Mouse (Mus musculus) midbrain, embryonic 13.5 days (tissue): ENCODE measurements around the gene Gm42791. TPM values are rescaled to one million over a fixed set of nuclear protein-coding genes. Genes with fewer than 3 reads are reported as not detected.
A peak's percentile ranks its signal among the peaks of the same experiment; 100 is the strongest.

Experiments used
- ATAC-seq: fragments of 200-750 bp; cut with Nextera tagmentation; 2 replicates; pipeline ENCODE4 v1.8.0; 2017; ENCODE audit warnings: mild to moderate bottlenecking, moderate TSS enrichment, moderate library complexity
- H3K27ac ChIP-seq: fragments of 300-500 bp; sonication (generic); 2 replicates; pipeline ENCODE4 v1.5.1; 2015; ENCODE audit warnings: inconsistent platforms, mild to moderate bottlenecking, moderate library complexity
- H3K27me3 ChIP-seq: fragments of 300-500 bp; sonication (generic); 2 replicates; pipeline ENCODE4 v1.6.1; 2015; ENCODE audit warnings: mild to moderate bottlenecking, inconsistent platforms
- H3K36me3 ChIP-seq: fragments of 300-500 bp; sonication (generic); 2 replicates; pipeline ENCODE4 v1.6.1; 2015; ENCODE audit warnings: mild to moderate bottlenecking, inconsistent platforms
- H3K4me1 ChIP-seq: fragments of 300-500 bp; sonication (generic); replicated peaks from 2 replicates; pipeline ENCODE4 v1.6.1; 2015; ENCODE audit warnings: inconsistent platforms
- H3K4me2 ChIP-seq: fragments of 300-500 bp; sonication (generic); replicated peaks from 2 replicates; pipeline ENCODE4 v1.6.1; 2015; ENCODE audit warnings: moderate library complexity, mild to moderate bottlenecking, inconsistent platforms
- H3K4me3 ChIP-seq: fragments of 300-500 bp; sonication (generic); replicated peaks from 2 replicates; pipeline ENCODE4 v1.5.1; 2015; ENCODE audit warnings: mild to moderate bottlenecking, inconsistent platforms
- H3K9ac ChIP-seq: fragments of 300-500 bp; sonication (generic); replicated peaks from 2 replicates; pipeline ENCODE4 v1.6.1; 2015; ENCODE audit warnings: mild to moderate bottlenecking, inconsistent platforms
- H3K9me3 ChIP-seq: fragments of 300-500 bp; sonication (generic); 2 replicates; pipeline ENCODE4 v1.6.1; 2016; ENCODE audit warnings: mild to moderate bottlenecking, inconsistent platforms
- WGBS: fragments of 180-500 bp; shearing (Covaris S2); methylation state at CpG from one replicate; pipeline ENCODE4 v1.1.7; 2015; 5-methylcytosine and 5-hydroxymethylcytosine counted together
- polyA plus RNA-seq: library from polyadenylated mRNA; unstranded; fragments of >200 nt; fragmentation: Nextera tagmentation; extraction: Ambion mirVana; gene quantifications from 2 replicates; pipeline ENCODE4 v1.2.1, GENCODE M21; 2015

Gene Gm42791
- polyA plus RNA-seq, 1 experiment from 2014 or later = 2.0 TPM

DNA sequence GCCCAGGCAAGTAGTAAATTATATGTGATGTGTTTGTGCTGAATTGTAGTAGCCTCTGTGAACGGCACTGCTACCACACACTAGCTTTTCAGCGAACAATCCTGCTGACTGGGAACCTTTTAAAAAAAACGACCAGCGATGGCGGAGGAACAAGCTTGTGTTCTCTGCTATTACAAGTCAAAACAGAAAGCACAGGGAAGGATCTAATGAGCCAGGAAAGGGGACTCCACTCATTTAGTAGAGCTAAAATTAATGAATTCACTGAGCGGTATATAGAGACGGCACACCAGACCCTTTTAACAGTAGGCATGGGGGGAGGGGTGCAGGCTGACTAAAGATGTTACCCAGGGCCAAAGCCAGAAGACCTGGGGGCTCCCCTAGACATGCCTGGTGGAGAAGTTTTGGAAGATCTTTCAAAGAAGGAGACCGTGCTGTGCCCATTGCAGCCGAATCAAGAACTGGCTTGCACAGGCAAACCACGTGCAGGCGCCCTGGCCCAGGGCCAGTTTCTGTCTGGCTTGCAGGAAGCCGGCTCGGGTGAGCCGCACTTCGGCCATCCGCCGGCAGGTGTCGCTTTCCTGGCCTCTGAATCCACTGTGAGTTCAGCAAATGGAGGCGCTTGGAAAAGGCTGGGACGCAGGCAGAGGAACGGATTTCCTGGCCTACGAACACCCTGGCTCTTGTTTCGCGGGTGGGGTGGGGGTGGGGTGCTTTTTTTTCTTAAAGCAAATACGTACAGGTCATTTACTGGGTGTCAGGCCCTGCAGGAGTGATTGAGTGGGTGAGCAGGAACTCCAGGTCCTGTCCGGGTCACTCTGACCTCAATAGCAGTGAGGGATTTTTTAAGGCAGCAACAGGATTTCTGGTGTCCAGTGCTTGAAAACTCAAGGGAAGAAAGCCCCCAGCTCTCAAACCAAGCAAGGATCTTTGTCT, 11.7 kb upstream of the Gm42791 start:
- peak overlapping the region; percentile 30; the same call in 1 of the 2 replicates for H3K27ac ChIP-seq
- ATAC-seq = peak; percentile 89
- WGBS = 13% methylated on average over 26 of the region's 26 CpGs

DNA sequence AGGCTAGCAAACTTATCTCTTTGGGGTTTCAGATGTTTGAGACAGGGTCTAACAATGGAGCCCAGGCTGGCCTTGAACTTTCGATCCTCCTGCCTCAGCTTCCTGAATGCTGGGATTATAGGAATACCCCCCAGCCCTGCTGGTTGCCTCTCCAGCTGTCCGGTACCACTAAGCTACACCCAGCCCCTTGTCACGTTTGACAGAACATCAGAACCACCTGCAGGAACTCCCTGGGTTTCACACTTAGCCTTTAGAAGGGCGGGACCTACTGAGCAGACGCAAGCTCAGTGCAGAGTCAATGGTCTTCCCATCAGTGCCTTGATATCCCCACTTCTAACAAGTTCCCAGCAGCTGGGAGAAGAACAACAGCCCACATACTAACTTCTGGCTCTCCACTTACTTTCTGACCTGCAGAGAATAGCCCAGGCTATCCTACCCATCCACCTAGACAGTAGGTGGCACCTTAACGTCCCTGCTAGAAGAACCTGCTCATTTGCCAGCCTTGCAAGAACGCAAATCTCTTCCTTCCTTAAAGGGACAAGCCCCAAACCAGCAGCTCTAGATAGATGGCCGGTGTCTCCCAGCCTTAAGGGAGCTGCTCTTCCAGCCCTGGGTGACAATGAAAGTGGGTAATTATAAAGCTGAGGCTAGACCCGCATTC, 10.9 kb upstream of the Gm42791 start:
- Histone ChIP-seq H3K27ac (0 out of 2 replicates have a peak overlapping the region, but pooled peaks have one; percentile 30), H3K27me3 (peaks cover 6% of the 10 kb centered on the region), H3K9ac (0 out of 2 replicates have a peak overlapping the region, but pooled peaks have one; percentile 34), H3K9me3 (no peaks in the 10 kb centered on the region), H3K4me3 (peak overlapping the region; percentile 28; the same call in 1 of the 2 replicates), H3K4me2 (peak overlapping the region; percentile 53), H3K4me1 (peaks cover 7% of the 10 kb centered on the region), H3K36me3 (no peaks in the 10 kb centered on the region)
- 78% methylated on average over 9 of the region's 9 CpGs for WGBS
- 0 out of 2 replicates have a peak, but pooled peaks have one; percentile 2 for ATAC-seq

More for the DNA sequence above, 11.7 kb upstream of the Gm42791 start:
- Histone ChIP-seq H3K9me3 (no peaks in the 10 kb centered on the region), H3K4me3 (peak overlapping the region; percentile 28), H3K27me3 (peaks cover 6% of the 10 kb centered on the region), H3K4me1 (peaks cover 7% of the 10 kb centered on the region), H3K9ac (peak overlapping the region; percentile 34; the same call in 1 of the 2 replicates), H3K4me2 (peak overlapping the region; percentile 53), H3K36me3 (no peaks in the 10 kb centered on the region)

DNA sequence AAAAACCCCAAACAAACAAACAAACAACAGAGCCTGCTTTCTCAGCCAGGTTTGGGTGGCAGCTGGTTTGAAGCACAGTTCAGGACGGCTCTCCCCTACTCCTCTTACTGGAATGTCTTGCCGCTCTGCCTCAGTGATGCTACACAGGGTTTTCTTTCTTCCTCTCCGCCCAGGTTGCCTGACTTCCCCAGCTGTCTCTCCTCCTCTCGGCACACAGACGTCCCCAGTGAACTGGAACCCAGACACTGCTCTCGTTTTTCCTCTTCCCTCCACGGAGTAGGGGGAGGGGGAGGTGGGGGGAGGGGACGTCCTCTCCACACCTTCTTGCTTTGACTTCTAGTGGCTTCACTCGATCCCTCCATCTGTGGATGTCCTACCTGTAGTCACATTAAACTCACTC, 10.1 kb upstream of the Gm42791 start:
- no peak for ATAC-seq
- Histone ChIP-seq H3K36me3 (no peaks in the 10 kb centered on the region), H3K27ac (no peak overlapping the region), H3K4me2 (no peak overlapping the region), H3K9ac (no peak overlapping the region), H3K9me3 (no peaks in the 10 kb centered on the region), H3K4me3 (no peak overlapping the region), H3K27me3 (peaks cover 6% of the 10 kb centered on the region), H3K4me1 (peaks cover 7% of the 10 kb centered on the region)
- WGBS = 49% methylated on average over 9 of the region's 9 CpGs

DNA sequence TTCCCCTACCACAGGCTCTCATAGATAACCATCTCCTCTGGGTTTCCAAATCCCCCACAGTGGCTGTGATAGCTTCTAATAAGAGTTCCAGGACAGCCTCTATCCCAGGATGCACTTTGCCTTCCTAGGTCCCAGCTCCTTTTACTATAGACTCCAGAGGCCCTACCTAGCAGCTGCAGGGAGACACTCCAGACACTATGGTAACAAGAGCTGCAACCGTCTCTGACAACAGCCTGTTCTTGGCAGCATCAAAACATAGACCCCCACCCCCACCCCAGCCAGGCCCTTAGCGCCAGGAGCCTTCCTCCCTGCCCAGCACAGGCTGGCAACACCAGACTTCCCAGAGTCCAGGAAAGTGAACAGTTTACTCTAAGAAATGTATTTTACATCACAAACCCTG, 8.2 kb upstream of the Gm42791 start:
- Histone ChIP-seq H3K9ac (no peak overlapping the region), H3K4me1 (peaks cover 7% of the 10 kb centered on the region), H3K36me3 (no peaks in the 10 kb centered on the region), H3K27me3 (peaks cover 6% of the 10 kb centered on the region), H3K4me3 (no peak overlapping the region), H3K27ac (no peak overlapping the region), H3K4me2 (no peak overlapping the region), H3K9me3 (no peaks in the 10 kb centered on the region)
- WGBS = 55% methylated on average over 2 of the region's 2 CpGs
- no peak for ATAC-seq

DNA sequence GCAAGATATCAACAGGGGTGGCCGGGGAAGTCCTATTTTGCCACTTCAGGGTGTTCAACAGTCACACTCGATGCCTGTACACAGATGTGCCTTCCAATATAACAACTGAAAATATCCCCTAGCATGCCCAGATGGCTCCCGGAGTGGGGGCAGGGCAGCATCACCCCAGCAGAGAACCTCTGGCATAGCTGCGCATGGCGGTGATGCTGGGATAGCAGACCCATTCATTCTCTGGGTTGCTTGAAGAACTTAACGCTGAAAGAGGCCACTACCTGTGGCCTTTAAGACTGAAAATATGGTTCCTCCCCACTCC, 7.8 kb upstream of the Gm42791 start:
- WGBS = 83% methylated on average over 6 of the region's 6 CpGs
- Histone ChIP-seq H3K27me3 (peaks cover 6% of the 10 kb centered on the region), H3K27ac (no peak overlapping the region), H3K9me3 (no peaks in the 10 kb centered on the region), H3K4me1 (peaks cover 7% of the 10 kb centered on the region), H3K9ac (no peak overlapping the region), H3K4me2 (no peak overlapping the region), H3K36me3 (no peaks in the 10 kb centered on the region), H3K4me3 (no peak overlapping the region)
- no peak for ATAC-seq

DNA sequence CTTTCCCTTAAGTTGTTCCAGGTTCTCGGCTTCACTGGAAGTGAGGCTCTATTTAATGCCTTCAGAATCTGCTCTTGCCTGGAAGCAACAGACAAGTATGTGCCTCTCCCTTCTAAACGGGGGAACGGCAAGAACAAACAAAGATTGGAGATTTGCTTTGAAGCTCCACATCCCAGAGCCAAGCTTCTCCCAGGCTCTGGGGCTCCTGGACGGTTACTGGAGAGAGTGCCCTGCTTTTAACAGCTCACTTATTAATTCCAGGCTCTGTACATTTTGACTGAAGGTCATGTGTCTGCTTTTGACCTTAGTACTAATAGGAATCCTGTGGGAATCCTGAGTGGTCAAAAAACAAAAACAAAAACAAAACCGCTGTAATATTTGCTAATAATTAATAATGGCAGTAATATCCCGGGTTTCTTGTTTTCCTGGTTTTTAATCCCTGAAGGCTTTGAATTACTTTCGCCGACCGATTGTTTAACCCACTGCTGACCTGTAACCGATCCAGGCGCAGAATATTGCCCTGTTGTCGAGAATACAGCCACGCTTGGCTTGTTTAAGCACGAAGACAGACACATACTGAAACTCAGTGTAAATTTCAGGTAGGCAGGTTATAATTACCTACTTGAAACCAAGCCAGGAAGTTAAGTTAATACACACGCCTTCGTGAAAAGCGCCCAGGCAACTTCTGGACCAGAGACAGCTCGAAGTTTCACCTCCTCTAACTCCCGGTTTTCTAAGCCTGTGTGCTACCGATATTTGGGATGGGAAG, 7.3 kb upstream of the Gm42791 start:
- no peaks in the 10 kb centered on the region for H3K9me3 ChIP-seq
- H3K4me3 ChIP-seq = no peak overlapping the region
- no peaks in the 10 kb centered on the region for H3K36me3 ChIP-seq
- ATAC-seq = no peak
- peaks cover 6% of the 10 kb centered on the region for H3K27me3 ChIP-seq
- H3K27ac ChIP-seq = no peak overlapping the region
- no peak overlapping the region for H3K9ac ChIP-seq
- WGBS = 73% methylated on average over 20 of the region's 20 CpGs
- no peak overlapping the region for H3K4me2 ChIP-seq
- H3K4me1 ChIP-seq = peaks cover 7% of the 10 kb centered on the region

DNA sequence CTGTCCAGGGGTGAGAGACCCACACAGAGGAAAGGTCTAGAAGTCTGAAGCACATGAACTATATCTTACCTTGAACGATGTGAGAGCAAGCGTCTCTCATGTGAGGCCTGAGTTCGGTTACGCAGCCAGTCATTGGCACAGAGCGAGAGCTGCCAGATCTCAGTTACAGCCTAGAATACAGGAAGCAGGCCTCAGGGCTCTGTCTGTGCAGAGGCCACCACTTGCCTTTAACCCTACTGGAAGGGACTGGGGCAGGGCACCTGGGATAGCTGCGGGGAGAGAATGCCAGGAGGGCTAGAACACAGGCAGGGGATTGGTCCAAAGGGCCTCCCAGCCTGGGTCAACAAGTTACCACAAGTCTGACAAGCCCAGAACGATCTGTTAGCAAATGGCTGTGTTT, 4.9 kb upstream of the Gm42791 start:
- Histone ChIP-seq H3K4me3 (no peak overlapping the region), H3K36me3 (no peaks in the 10 kb centered on the region), H3K4me2 (no peak overlapping the region), H3K4me1 (peaks cover 14% of the 10 kb centered on the region), H3K27me3 (no peaks in the 10 kb centered on the region), H3K9ac (no peak overlapping the region), H3K9me3 (no peaks in the 10 kb centered on the region), H3K27ac (no peak overlapping the region)
- 92% methylated on average over 7 of the region's 7 CpGs for WGBS
- ATAC-seq = no peak

DNA sequence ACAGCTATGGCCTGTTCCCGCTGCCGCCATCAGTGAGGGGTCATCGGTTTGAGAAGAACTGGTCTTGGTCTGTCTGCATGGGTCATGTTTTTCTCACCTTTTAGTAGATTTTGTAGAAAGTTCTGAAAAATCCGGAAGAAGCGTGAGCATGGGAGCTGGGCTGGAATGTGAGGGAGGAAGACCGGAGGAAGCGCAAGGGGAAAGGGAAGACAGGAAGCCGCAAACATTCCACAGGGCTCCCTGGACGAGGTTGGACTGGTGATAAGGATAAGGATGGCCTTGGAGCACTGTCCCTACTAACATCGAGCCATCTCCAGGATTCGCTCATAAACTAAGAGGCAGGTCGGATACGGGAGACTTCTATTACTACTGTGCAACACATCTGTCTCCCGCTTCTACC, 3.6 kb upstream of the Gm42791 start:
- Histone ChIP-seq H3K4me1 (peaks cover 22% of the 10 kb centered on the region), H3K27me3 (no peaks in the 10 kb centered on the region), H3K9me3 (no peaks in the 10 kb centered on the region), H3K27ac (no peak overlapping the region), H3K36me3 (no peaks in the 10 kb centered on the region), H3K4me3 (no peak overlapping the region), H3K4me2 (no peak overlapping the region), H3K9ac (no peak overlapping the region)
- no peak for ATAC-seq
- 91% methylated on average over 14 of the region's 14 CpGs for WGBS

DNA sequence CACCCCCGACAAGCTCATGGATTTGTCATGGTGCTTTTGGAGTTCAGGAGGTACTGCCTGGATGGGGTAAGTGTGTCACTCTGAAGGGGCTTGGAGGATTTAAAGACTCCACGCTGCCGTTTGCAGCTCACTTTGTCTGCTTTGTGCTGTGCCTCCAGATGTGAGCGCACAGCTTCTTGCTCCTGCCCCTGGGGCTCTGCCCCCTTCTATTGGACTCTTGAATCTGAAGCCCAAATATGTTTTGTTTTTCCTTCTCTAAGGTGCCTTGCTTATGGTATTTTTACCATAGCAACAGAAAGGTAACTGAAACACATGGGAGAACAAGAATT, 1.7 kb upstream of the Gm42791 start:
- no peaks in the 10 kb centered on the region for H3K36me3 ChIP-seq
- H3K9ac ChIP-seq = no peak overlapping the region
- H3K4me2 ChIP-seq = no peak overlapping the region
- no peak overlapping the region for H3K4me3 ChIP-seq
- H3K27ac ChIP-seq = no peak overlapping the region
- H3K4me1 ChIP-seq = peaks cover 22% of the 10 kb centered on the region
- no peaks in the 10 kb centered on the region for H3K27me3 ChIP-seq
- 48% methylated on average over 4 of the region's 4 CpGs for WGBS
- no peaks in the 10 kb centered on the region for H3K9me3 ChIP-seq
- ATAC-seq = no peak

DNA sequence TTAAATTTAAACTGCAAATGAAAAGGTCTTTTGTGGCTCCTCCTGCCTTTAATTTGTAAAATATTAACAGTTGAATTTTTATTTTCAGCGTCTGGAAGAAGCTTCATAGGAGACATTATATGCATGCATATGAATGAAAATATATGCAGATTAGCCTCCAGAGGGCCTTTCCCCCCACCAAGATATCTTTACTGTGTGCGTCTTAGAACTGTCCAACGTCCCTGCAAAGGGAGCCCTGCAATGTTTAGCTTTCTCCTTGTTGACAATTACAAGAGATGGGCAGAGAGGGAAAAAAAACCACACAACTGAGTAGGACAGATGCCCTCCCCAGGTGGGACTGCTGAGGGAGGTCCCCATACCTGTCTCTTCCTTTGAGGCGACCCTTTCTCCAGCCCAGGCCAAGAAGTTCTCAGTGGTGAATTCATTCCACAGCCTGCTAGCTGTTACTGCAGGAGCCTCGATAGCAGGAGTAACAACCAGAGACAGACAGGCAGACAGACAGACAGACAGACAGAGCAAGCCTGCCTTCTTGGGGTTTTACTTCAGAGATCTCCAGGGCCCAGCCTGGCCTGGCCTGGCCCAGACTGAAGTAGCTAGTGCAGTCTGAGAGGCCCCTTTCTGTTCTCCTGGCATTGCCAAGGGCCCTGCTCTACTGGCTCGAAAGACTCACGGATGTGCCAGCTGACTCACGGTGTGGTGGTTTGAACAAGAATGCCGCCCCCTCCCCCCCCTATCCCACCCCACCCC, 1.2 kb upstream of the Gm42791 start:
- Histone ChIP-seq H3K27me3 (no peaks in the 10 kb centered on the region), H3K4me3 (no peak overlapping the region), H3K4me1 (peaks cover 22% of the 10 kb centered on the region), H3K36me3 (no peaks in the 10 kb centered on the region), H3K9me3 (no peaks in the 10 kb centered on the region), H3K4me2 (no peak overlapping the region), H3K27ac (no peak overlapping the region), H3K9ac (peak overlapping the region; percentile 20; the same call in 1 of the 2 replicates)
- no peak for ATAC-seq
- 47% methylated on average over 9 of the region's 9 CpGs for WGBS

DNA sequence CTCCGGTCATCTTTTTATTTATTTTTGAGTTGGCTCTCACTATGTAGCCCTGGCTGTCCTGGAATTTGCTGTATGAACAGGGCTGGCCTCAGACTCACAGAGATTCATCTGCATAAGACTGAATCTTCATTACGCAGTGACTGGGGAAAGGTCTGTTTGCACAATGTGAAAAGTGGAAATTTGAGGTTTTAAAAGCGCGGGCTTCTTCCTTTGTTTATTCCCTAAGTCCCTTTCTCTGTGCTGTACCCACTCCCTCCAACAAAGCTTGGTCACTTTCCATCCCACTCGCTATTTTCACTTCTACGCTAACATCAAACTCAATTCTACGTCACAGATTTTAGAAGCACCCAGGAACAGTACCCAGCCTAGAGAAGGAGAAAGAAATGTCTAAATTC, 639 bp downstream of the Gm42791 start:
- no peaks in the 10 kb centered on the region for H3K27me3 ChIP-seq
- H3K27ac ChIP-seq = peak overlapping the region; percentile 93
- H3K9ac ChIP-seq = peak overlapping the region; percentile 71
- peaks cover 22% of the 10 kb centered on the region for H3K4me1 ChIP-seq
- WGBS = 63% methylated on average over 7 of the region's 7 CpGs
- peak overlapping the region; percentile 55 for H3K4me3 ChIP-seq
- peaks cover 3% of the 10 kb centered on the region; the same call in 1 of the 2 replicates for H3K9me3 ChIP-seq
- no peaks in the 10 kb centered on the region for H3K36me3 ChIP-seq
- H3K4me2 ChIP-seq = peak overlapping the region; percentile 72
- ATAC-seq = no peak
